ENCODE assay signal across 20 mouse cellular contexts in genomic region chr8:108720840-108721239, GRCm38 (mm10).
DNase-seq lines count a peak whose midpoint lies in the region; ATAC-seq and TF ChIP-seq lines count a peak whose summit lies in the region.
"Had no signal": no experiment of that assay in that cellular context is flagged by ENCODE, and none has a peak within 500 bp of the region (broad histone marks: within the 10 kb centered on the region; RNA-seq: fewer than 3 reads in every experiment).

No protein-coding gene starts in this region.

- no peak for ATAC-seq in liver, embryonic 15.5 days (ENCODE audit: insufficient read depth)
- ATAC-seq in hematopoietic stem cell, adult 5-6 weeks (replicated peaks in 1 of 2; ENCODE audit: insufficient read depth in 1 of 2, low FRiP score in 2 of 2, low TSS enrichment in 1 of 2, low read depth in 1 of 2, poor library complexity in 2 of 2, severe bottlenecking in 2 of 2) = peak; percentile 38 to 47
- no peak for ATAC-seq in midbrain, postnatal 0 days (ENCODE audit: low FRiP score)
- no peak for ATAC-seq in frontal cortex, adult (ENCODE audit: low TSS enrichment)
- ATAC-seq: inflammation-experienced regulatory T-cells, adult 6 months had no signal

- DNase-seq in liver = no peak
- DNase-seq in midbrain, postnatal 0 days (ENCODE audit: low spot score) = no peak
- DNase-seq in spleen, postnatal 14 days (ENCODE audit: low spot score in 2 of 2) = no peak
- DNase-seq: cerebellum, adult 11 months; cerebellum, postnatal 25 days; heart, postnatal 36 days; kidney, adult 8-10 months; kidney, postnatal 25 days; lung, adult 18-20 months; lung, postnatal 4 days; retina, postnatal 1 day; right cerebral cortex, postnatal 4 days; thymus, adult 18-20 months had no signal

- H3K36me3 ChIP-seq in liver, embryonic 15.5 days (replicated peaks) = no peaks in the 10 kb centered on the region
- H3K36me3 ChIP-seq in midbrain, postnatal 0 days (ENCODE audit: insufficient read depth, low read length) = no peaks in the 10 kb centered on the region
- H3K36me3 ChIP-seq: heart, embryonic 12.5 days; limb, embryonic 15.5 days had no signal

- peaks cover 50% of the 10 kb centered on the region for H3K4me1 ChIP-seq in liver, embryonic 15.5 days (replicated peaks)
- H3K4me1 ChIP-seq in bone marrow macrophage, adult 2 months (ENCODE audit: control insufficient read depth, insufficient read depth, low read length) = peaks cover 58% of the 10 kb centered on the region
- peaks cover 10% of the 10 kb centered on the region; the same call in 1 of the 2 replicates for H3K4me1 ChIP-seq in midbrain, postnatal 0 days (ENCODE audit: insufficient read depth, low read length)

- 13% methylated on average over 4 of the region's 4 CpGs for WGBS in liver, embryonic 15.5 days (ENCODE audit: insufficient replicate concordance)
- 56% methylated on average over 4 of the region's 4 CpGs for WGBS in midbrain, postnatal 0 days

- no peak overlapping the region for H3K4me3 ChIP-seq in liver, embryonic 15.5 days (replicated peaks)
- peak overlapping the region; percentile 32 for H3K4me3 ChIP-seq in bone marrow macrophage, adult 2 months (ENCODE audit: insufficient read depth, low read length)
- H3K4me3 ChIP-seq in midbrain, postnatal 0 days (ENCODE audit: low read depth, low read length) = no peak overlapping the region
- H3K4me3 ChIP-seq: heart, embryonic 12.5 days; limb, embryonic 15.5 days had no signal

- TF ChIP-seq CTCF in bone marrow macrophage, adult 2 months (IDR thresholded peaks at IDR 0.05; ENCODE audit: low read depth, low read length) = no peak
- TF ChIP-seq CTCF in midbrain, postnatal 0 days (IDR thresholded peaks at IDR 0.05) = no peak

- peaks cover 23% of the 10 kb centered on the region for H3K27me3 ChIP-seq in liver, embryonic 15.5 days
- H3K27me3 ChIP-seq in midbrain, postnatal 0 days (ENCODE audit: insufficient read depth, low read length) = no peaks in the 10 kb centered on the region
- H3K27me3 ChIP-seq: heart, embryonic 12.5 days; limb, embryonic 15.5 days had no signal

- no peak overlapping the region for H3K27ac ChIP-seq in liver, embryonic 15.5 days (replicated peaks)
- H3K27ac ChIP-seq in bone marrow macrophage, adult 2 months (ENCODE audit: insufficient read depth, low read depth, low read length) = peak overlapping the region; percentile 79
- H3K27ac ChIP-seq in midbrain, postnatal 0 days (ENCODE audit: low read depth, low read length) = no peak overlapping the region
- H3K27ac ChIP-seq: limb, embryonic 15.5 days had no signal

- 0 out of 2 replicates have a peak overlapping the region, but pooled peaks have one; percentile 13 for H3K4me2 ChIP-seq in liver, embryonic 15.5 days
- peak overlapping the region; percentile 29 for H3K4me2 ChIP-seq in midbrain, postnatal 0 days (ENCODE audit: low read depth, low read length, poor library complexity, severe bottlenecking)
- H3K4me2 ChIP-seq: heart, embryonic 12.5 days; limb, embryonic 15.5 days had no signal

- H3K9ac ChIP-seq in liver, embryonic 15.5 days = no peak overlapping the region
- H3K9ac ChIP-seq in midbrain, postnatal 0 days (replicated peaks; ENCODE audit: low read length, poor library complexity, severe bottlenecking) = no peak overlapping the region
- H3K9ac ChIP-seq: heart, embryonic 12.5 days; limb, embryonic 15.5 days had no signal

- H3K9me3 ChIP-seq in liver, embryonic 15.5 days (replicated peaks) = no peaks in the 10 kb centered on the region
- no peaks in the 10 kb centered on the region for H3K9me3 ChIP-seq in midbrain, postnatal 0 days (ENCODE audit: low read length)
- H3K9me3 ChIP-seq: heart, embryonic 12.5 days; limb, embryonic 15.5 days had no signal

- TF ChIP-seq POLR2A in bone marrow macrophage, adult 2 months (IDR thresholded peaks at IDR 0.05; ENCODE audit: borderline replicate concordance, low read depth, low read length) = no peak

Comparison
In these comparisons a context has a peak if more than half of its experiments do, and no peak if none do; other contexts are left out.
1. ATAC-seq: peak in hematopoietic stem cell, adult 5-6 weeks (2 of 2); none in liver, embryonic 15.5 days (single experiment), midbrain, postnatal 0 days (single experiment) and frontal cortex, adult (single experiment).